Mouse (Mus musculus) liver, embryonic 16.5 days (tissue): ENCODE results near the gene Crybb2. TPM values are rescaled to one million over a fixed set of nuclear protein-coding genes. Genes with fewer than 3 reads are reported as not detected.

Experiments used
- ATAC-seq: fragments of 200-750 bp; cut with Nextera tagmentation; 2 replicates; pipeline ENCODE4 v1.8.0; 2017; ENCODE audit warnings: low read depth, mild to moderate bottlenecking, moderate number of reproducible peaks, moderate library complexity
- H3K27ac ChIP-seq: fragments of 300-500 bp; sonication (generic); 2 replicates; pipeline ENCODE4 v1.5.1; 2014; ENCODE audit warnings: mild to moderate bottlenecking, low read length
- H3K27me3 ChIP-seq: fragments of 300-500 bp; sonication (generic); 2 replicates; pipeline ENCODE4 v1.6.1; 2014; ENCODE audit warnings: low read depth, low read length, mixed read lengths; ENCODE audit not compliant: control insufficient read depth, insufficient read depth
- H3K36me3 ChIP-seq: fragments of 300-500 bp; sonication (generic); 2 replicates; pipeline ENCODE4 v1.6.1; 2014; ENCODE audit warnings: mild to moderate bottlenecking; ENCODE audit not compliant: control insufficient read depth, insufficient read depth
- H3K4me1 ChIP-seq: fragments of 300-500 bp; sonication (generic); 2 replicates; pipeline ENCODE4 v1.6.1; 2014; ENCODE audit warnings: low read depth, low read length, mixed read lengths; ENCODE audit not compliant: control insufficient read depth
- H3K4me2 ChIP-seq: fragments of 300-500 bp; sonication (generic); 2 replicates; pipeline ENCODE4 v1.6.1; 2014; ENCODE audit warnings: low read depth, low read length, mixed read lengths
- H3K4me3 ChIP-seq: fragments of 300-500 bp; sonication (generic); 2 replicates; pipeline ENCODE4 v1.5.1; 2014; ENCODE audit warnings: low read depth, mild to moderate bottlenecking, low read length
- H3K9ac ChIP-seq: fragments of 300-500 bp; sonication (generic); 2 replicates; pipeline ENCODE4 v1.6.1; 2014; ENCODE audit warnings: low read depth, low read length
- H3K9me3 ChIP-seq: fragments of 300-500 bp; sonication (generic); replicated peaks from 2 replicates; pipeline ENCODE4 v1.6.1; 2016; ENCODE audit warnings: low read length; ENCODE audit not compliant: control insufficient read depth
- WGBS: fragments of 180-500 bp; shearing (Covaris S2); extraction: QIAGEN DNeasy Blood & Tissue Kit; methylation state at CpG from one replicate; pipeline ENCODE4 v1.1.7; 2014; ENCODE audit not compliant: insufficient replicate concordance; 5-methylcytosine and 5-hydroxymethylcytosine counted together
- polyA plus RNA-seq: library from polyadenylated mRNA; unstranded; fragments of >200 nt; fragmentation: Nextera tagmentation; extraction: Ambion mirVana; gene quantifications from 2 replicates; pipeline ENCODE4 v1.2.1, GENCODE M21; 2015

Crybb2 gene
- not detected in 2 replicates for polyA plus RNA-seq

GRCm38 (mm10) chr5:113070017-113070416, at the start of gene Crybb2:
Gene Crybb2 (minus strand): TSS chr5:113070117.
- Histone ChIP-seq H3K4me3 (no peak within 1 kb of the TSS), H3K4me2 (no peak within 1 kb of the TSS), H3K9me3 (no peaks in the 10 kb centered on the region), H3K9ac (no peak within 1 kb of the TSS), H3K36me3 (no peaks in the 10 kb centered on the region), H3K4me1 (no peaks in the 10 kb centered on the region), H3K27me3 (no peaks in the 10 kb centered on the region), H3K27ac (no peak within 1 kb of the TSS)
- ATAC-seq: no peak

- Histone ChIP-seq H3K4me2 (peak overlapping the region; percentile 56), H3K9me3 (no peaks in the 10 kb centered on the region), H3K27me3 (no peaks in the 10 kb centered on the region), H3K4me3 (peak overlapping the region; percentile 40), H3K36me3 (no peaks in the 10 kb centered on the region), H3K9ac (peak overlapping the region; percentile 31; the same call in 1 of the 2 replicates), H3K4me1 (peaks cover 38% of the 10 kb centered on the region), H3K27ac (peak overlapping the region; percentile 44)
- no peak for ATAC-seq
- 16% methylated on average over 9 of the region's 9 CpGs for WGBS
Observed at GRCm38 (mm10) chr5:113119291-113119690, 49.4 kb upstream of the Crybb2 start.

GRCm38 (mm10) chr5:113118695-113119094, 48.8 kb upstream of the Crybb2 start:
- H3K4me2 ChIP-seq: peak overlapping the region; percentile 56
- peak overlapping the region; percentile 44 for H3K27ac ChIP-seq
- peak overlapping the region; percentile 40 for H3K4me3 ChIP-seq
- no peaks in the 10 kb centered on the region for H3K27me3 ChIP-seq
- H3K4me1 ChIP-seq: peaks cover 40% of the 10 kb centered on the region
- WGBS: 20% methylated on average over 6 of the region's 6 CpGs
- ATAC-seq: peak; percentile 65
- H3K9me3 ChIP-seq: no peaks in the 10 kb centered on the region
- H3K36me3 ChIP-seq: no peaks in the 10 kb centered on the region
- peak overlapping the region; percentile 31; the same call in 1 of the 2 replicates for H3K9ac ChIP-seq

GRCm38 (mm10) chr5:113117361-113117760, 47.4 kb upstream of the Crybb2 start:
- Histone ChIP-seq H3K4me3 (no peak overlapping the region), H3K9ac (no peak overlapping the region), H3K4me1 (peaks cover 40% of the 10 kb centered on the region), H3K36me3 (no peaks in the 10 kb centered on the region), H3K9me3 (no peaks in the 10 kb centered on the region), H3K27me3 (no peaks in the 10 kb centered on the region), H3K4me2 (no peak overlapping the region), H3K27ac (no peak overlapping the region)
- ATAC-seq: no peak
- WGBS: 69% methylated on average over 5 of the region's 5 CpGs

- Histone ChIP-seq H3K27me3 (no peaks in the 10 kb centered on the region), H3K4me3 (no peak overlapping the region), H3K4me1 (peaks cover 40% of the 10 kb centered on the region), H3K36me3 (no peaks in the 10 kb centered on the region), H3K4me2 (no peak overlapping the region), H3K27ac (no peak overlapping the region), H3K9me3 (no peaks in the 10 kb centered on the region), H3K9ac (no peak overlapping the region)
- ATAC-seq: no peak
- 78% methylated on average over 10 of the region's 10 CpGs for WGBS
Observed at GRCm38 (mm10) chr5:113115896-113116295, 46.0 kb upstream of the Crybb2 start.

GRCm38 (mm10) chr5:113114264-113115225, 44.6 kb upstream of the Crybb2 start:
- Histone ChIP-seq H3K27me3 (no peaks in the 10 kb centered on the region), H3K4me3 (no peak overlapping the region), H3K9me3 (no peaks in the 10 kb centered on the region), H3K9ac (no peak overlapping the region), H3K4me1 (peaks cover 33% of the 10 kb centered on the region), H3K36me3 (no peaks in the 10 kb centered on the region), H3K27ac (peak overlapping the region; percentile 42), H3K4me2 (no peak overlapping the region)
- WGBS: 14% methylated on average over 20 of the region's 20 CpGs
- ATAC-seq: peak; percentile 32

- 24% methylated on average over 5 of the region's 5 CpGs for WGBS
- Histone ChIP-seq H3K4me2 (no peak overlapping the region), H3K27ac (no peak overlapping the region), H3K9me3 (no peaks in the 10 kb centered on the region), H3K9ac (no peak overlapping the region), H3K27me3 (no peaks in the 10 kb centered on the region), H3K4me3 (no peak overlapping the region), H3K4me1 (peaks cover 26% of the 10 kb centered on the region), H3K36me3 (no peaks in the 10 kb centered on the region)
- no peak for ATAC-seq
Observed at GRCm38 (mm10) chr5:113113120-113113519, 43.2 kb upstream of the Crybb2 start.

GRCm38 (mm10) chr5:113111336-113111735, 41.4 kb upstream of the Crybb2 start:
- WGBS: 11% methylated on average over 4 of the region's 4 CpGs
- peaks cover 27% of the 10 kb centered on the region for H3K4me1 ChIP-seq
- no peak for ATAC-seq
- no peak overlapping the region for H3K9ac ChIP-seq
- H3K4me2 ChIP-seq: no peak overlapping the region
- no peaks in the 10 kb centered on the region for H3K27me3 ChIP-seq
- H3K27ac ChIP-seq: no peak overlapping the region
- H3K4me3 ChIP-seq: no peak overlapping the region
- H3K36me3 ChIP-seq: no peaks in the 10 kb centered on the region
- no peaks in the 10 kb centered on the region for H3K9me3 ChIP-seq

- Histone ChIP-seq H3K9ac (no peak overlapping the region), H3K4me2 (no peak overlapping the region), H3K36me3 (no peaks in the 10 kb centered on the region), H3K27ac (no peak overlapping the region), H3K9me3 (no peaks in the 10 kb centered on the region), H3K27me3 (no peaks in the 10 kb centered on the region), H3K4me1 (peaks cover 27% of the 10 kb centered on the region), H3K4me3 (no peak overlapping the region)
- ATAC-seq: no peak
- WGBS: 0% methylated on average over 1 of the region's 1 CpGs
Observed at GRCm38 (mm10) chr5:113110929-113111328, 41.0 kb upstream of the Crybb2 start.
